Mouse (Mus musculus) retina, postnatal 7 days (tissue): ENCODE measurements around the gene B3galt5.
"Not testable (repeated sequence)": the region's sequence is repeated elsewhere in the genome, so short reads cannot be mapped to it uniquely, and the experiment has no call there.

Experiments used
- DNase-seq: peaks from one replicate; pipeline ENCODE4 v3.0.0-alpha.2; 2012; ENCODE audit warnings: low read depth, low spot score

B3galt5 gene

DNA sequence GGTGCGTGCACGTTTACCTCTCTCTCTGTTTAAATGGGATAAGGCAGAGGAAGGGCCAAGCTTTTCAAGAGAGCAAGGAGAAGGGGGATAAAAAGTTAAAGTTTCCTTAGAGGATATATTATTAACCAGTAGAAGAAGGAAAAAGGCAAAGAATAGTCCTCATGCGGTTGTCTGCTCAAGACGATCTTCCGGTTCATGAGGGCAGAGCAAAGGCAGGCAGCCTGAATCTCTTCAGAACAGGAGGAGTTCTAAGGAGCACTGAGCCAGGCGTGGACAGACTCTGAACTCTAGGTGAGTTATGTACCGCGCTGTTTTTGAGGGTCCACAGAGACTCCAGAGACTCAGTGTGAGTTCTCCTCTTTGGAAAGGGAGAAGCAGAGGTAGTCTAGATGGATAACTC, 22.8 kb downstream of the B3galt5 start:
- DNase-seq: no peak

DNA sequence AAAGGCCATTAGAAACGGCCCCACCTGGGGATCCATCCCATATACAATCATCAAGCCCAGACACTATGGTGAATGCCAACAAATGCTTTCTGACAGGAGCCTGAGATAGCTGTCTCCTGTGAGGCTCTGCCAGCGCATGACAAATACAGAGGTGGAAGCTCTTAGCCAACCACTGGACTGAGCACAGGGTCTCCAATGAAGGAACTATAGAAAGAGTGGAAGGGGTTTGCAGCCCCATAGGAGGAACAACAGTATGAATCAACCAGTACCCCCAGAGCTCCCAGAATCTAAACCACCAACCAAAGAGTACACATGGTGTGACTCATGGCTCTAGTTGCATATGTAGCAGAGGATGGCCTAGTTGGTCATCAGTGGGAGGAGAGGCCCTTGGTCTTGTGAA, 36.1 kb downstream of the B3galt5 start:
- DNase-seq: no peak

DNA sequence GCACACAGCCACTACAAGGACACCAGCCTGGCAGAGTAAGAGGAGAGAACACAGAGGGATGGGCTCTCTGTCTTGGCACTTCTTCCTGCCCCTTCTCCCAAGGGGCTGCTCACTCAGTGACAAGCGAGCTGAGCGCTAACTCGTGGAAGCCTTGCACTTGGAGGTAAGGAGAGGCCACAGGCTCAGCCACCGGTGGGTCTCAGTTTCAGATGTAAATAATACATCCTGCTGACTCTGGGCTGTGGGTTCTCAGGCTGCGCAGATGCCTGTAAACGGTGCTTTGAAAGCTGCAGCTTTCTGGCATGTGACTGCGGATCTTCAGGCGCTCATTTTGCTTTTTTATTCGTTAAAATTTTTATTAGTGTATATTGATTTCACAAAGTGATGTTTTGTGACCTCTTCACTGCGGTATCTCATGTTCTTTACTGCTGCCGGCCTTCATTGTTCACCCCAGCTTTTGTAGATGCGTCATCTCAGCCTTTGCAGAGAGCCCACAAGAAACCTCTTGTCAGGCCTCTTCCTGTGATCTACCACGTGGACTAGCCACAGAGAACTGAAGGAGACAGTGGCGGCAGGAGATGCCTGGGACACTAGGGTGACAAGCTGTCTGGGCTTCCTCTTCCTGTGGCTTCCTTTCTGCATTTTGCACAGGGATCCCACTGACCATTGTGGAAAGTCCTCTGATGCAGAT, 37.5 kb downstream of the B3galt5 start:
- DNase-seq: no peak

DNA sequence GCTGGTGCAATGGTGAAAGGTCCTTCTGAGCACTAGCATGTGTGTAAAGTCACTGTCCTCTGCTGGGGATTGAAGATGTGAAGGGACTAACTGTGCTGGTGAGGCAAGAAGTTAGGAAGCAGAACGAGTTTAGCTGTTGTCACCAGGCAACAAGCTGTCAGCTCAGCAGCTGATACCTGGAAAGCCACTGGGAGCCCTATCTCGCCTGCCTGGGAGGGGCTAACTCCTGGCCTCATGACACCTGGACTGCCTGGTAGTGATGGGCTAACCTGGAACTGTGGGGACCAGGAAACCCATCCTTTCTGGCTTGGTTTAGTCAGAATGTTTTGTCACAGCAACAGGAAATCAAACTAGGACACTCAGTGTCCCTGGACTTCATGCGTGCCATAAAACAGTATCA, 41.0 kb downstream of the B3galt5 start:
- DNase-seq: no peak

DNA sequence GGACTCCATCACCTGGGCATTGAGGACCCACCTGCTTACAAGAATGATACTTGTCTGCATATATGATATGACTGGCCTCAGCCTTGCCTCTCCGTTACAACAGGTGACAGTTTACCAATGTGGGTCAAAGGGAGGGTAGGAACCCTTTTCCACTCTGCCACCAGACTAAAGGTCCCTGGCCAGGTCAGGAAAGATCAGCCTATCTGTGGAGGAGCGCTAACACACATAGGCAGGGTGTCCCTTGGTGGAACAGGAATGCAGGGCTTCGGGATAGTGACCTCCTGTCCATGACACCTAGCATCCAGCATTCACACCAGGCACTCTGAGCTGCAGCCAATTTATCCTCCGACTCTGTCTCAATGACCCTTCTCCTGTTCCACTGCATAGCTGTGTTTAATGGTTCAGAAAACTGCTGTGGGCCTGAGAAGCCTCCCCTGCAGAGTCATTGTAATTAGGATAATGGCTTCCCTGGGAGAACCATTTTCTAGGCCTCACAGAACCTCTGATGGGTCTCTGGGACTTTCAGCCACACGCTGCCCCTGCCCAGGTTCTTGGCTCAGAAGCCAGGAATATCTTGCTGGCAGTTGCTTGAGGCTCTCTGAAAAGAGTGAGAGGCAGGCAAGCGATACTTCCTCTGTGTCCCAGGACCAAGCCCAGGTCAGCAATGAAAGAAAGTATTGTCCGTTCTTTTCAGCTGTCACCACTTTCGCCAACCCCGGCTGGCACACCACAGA, 43.1 kb downstream of the B3galt5 start:
- DNase-seq: no peak

DNA sequence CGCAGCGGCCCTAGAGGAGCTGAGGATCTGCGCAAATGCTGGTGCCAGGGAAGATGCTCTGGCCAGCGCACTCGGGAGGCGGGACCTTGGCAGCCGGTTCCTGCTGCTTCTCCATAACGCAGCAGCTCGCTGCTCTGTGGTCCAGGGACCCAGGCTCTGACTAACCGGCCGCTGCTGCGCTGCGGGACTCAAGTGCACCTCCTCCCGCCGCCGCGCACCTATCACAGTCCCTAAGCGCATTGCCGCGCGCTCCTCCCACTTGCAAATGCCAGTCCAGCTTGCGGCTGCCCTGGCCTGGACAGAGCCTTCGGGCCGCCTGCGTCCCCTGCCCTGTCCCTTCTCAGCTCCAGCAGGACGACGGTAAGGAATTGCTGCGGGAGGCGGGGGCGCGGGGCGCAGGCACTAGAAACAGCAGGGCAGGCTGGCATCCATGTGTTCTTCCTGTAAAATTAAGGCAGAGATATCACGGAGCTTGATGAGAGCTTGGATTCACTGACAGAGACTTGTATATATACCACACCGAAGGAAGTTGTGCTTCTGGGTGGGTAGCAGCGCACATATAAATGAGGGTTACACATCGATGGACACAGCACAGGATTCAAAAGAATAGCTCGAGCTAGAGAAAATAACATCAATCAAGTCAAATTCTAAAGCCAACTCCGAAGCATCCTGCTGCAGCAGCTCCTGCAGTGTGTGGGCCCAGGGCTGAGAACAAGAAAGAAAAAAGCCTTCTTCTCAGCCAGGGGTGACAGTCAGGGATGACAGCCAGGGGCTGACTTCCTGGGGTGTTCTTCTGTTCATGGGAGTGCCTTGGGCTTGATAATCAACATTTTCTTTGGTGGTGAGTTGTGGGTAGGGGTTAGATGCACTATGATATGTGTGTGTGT, 45.4 kb downstream of the B3galt5 start:
- peak; percentile 43 for DNase-seq

DNA sequence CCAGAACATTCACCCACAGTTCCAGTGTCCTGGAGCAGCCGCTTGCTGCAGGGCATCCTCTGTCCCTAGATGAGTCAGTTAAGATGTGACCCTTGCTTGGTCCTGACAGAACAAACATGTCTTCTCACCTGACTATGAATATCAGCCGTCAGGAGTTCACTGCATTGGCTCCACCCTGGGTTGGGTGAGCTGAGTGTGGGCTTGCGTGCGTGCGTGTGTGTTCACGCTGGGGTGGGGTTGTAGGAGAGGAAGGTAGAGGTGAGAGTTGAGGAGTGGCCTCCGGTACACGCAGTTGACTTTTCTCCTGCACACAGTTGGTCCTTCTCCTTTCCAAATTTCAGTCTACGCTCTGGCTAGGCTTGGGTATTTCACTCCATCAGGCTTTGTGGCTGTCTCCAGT, 47.0 kb downstream of the B3galt5 start:
- no peak for DNase-seq

DNA sequence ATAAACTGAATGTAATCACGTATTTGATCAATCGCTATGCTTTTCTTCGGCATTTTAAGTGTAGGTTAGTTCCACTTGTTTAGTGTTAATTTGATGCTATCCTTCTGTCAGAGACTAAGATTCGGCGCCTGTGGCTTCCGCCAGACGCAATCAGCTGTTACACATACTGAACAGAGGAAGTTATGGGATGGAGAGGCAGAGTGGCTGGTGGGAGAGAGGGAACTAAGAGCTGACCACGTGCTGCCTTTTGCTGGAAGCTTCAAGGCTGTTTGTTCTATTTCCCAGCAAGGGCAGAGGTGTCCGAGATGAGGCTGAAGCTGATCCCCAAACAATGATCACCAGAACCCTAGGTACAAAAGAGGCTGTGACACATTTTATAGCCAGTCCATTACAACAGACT, 56.3 kb downstream of the B3galt5 start:
- DNase-seq: no peak

DNA sequence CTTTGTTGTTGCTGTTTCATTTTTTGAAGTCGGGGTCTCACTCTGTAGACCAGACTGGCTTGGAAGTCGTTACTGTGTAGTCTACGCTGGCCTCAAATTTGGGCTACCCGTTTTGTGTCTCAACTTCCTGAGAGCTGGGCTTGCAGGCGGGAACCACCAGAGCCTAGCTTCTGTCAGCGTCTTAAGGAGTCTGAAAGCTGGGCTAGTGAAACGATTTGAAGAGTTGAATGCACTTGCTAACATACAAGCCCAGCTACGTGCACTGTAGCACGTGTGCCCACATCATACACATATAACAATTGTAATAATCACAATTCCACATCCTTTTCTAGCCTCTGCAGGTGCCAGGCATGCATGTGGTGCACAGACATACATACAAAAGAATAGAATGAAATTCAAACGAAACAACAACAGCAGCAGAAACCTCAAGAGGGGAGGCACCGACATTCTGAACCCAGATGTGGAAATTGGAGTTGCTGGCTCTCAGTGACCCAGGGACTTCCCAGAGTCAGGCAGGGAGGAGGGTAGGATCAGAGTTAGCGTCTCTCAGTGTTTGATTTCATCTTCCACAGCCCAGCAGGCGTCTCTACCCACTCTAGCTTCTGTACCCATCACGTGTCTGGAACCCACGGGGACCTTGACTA, 57.1 kb downstream of the B3galt5 start:
- DNase-seq: no peak

DNA sequence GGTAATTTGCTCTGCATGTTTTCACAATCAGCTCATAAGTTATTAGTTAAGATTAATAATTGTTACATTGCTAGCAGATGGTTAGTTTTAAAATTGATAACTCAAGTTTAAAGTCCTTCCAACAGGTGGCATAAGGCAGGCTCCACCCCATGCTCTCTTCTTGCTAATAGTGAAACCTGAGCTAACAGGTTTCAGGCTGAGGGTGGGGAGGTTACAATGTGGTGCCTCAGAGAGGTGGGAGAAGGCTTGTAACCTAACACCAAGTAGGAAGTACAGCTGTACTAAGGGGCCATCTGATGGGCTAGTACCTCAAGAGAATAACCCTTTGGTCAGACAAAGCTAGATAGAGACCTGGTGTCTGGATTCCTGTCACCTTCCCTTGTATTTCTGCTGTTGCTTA, 62.5 kb downstream of the B3galt5 start:
- DNase-seq: no peak

DNA sequence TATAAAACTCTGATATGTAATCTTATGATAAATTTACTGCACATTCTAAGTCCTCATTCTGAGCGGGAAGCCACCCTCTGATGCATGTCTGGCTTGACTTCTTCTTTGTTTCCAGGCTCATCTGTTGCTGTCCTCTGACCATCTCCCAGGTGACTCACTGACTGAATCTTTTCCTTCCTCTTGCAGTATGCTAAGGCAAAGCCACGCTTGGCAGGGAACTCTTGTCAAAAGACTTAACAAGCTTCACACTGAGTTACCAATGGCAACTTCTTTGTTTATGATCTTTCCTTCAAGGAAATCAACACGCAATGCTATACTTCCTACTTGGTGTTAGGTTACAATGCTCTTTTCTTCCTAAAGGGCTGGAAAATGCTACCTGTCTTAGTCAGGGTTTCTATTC, 63.0 kb downstream of the B3galt5 start:
- no peak for DNase-seq

DNA sequence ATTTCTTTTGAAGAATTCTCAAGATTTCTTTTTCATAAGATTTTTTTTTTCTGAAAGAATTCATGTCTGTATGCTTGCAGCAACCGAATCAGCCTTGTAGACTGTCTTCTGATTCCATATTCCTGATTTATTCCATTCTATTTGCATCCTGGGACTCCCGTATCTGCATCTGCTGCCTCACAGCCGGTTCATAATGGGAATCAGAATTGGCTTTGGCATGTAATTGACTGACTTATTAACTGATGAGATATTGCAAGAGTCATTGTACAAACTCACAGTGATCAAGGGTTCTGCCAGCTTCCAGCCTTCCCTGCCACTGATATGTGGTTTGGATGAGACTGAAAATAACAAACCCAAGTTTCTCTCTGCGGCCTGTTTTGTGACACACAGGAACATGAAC, 67.8 kb downstream of the B3galt5 start:
- no peak for DNase-seq

DNA sequence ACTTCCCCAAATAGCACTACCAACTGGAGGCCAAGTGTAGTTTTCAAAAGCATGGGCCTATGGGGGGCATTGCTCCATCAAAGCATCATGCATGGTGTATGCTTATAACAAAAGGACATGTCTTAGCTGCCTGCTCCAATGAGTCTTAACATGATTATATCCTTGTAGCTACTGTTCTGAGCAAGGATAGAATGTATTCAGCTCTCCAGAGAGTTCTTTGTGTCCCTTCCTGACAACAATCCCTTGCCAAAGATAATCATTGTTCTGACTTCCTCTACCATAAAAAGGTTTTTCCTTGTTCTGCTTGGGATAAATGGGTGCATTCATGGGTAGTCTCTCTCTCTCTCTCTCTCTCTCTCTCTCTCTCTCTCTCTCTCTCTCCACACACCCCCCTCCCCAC, 68.8 kb downstream of the B3galt5 start:
- DNase-seq: no peak

DNA sequence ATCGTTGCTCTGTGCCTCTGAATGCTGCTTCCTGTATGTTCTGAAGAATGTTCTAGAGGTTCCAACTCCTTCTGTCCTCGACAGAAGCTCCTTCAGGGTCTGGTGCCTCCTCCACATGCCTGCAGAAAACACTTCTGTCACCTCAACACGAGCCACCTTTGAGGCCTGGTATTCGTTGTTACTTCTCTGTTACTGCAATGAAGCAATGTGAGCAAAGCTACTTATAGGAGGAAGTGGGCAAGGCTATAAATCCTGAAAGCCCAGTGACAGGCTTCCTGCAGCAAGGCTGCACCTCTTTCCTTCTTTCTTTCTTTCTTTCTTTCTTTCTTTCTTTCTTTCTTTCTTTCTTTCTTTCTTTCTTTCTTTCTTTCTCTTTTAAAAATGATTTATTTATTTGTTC, 71.3 kb downstream of the B3galt5 start:
- DNase-seq: no peak

DNA sequence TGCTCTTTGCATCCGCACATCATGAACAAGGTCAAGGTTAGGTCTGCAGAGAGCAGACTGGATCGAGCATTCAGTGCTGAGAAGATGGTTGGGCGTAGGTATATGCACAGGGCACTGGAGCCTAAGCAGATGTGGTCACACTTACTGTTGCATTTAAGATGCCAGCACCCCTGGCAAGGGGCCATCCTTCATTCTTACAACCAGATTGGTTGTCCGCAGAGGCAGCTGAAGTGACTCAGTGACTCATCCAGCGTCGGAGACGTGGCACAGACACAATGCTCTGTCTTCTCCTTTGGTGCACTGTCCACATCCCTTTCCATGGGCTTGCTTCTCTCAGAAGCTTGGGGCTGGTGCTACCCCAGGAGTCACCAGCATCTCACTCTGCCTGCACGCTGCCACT, 82.2 kb downstream of the B3galt5 start:
- DNase-seq: no peak

DNA sequence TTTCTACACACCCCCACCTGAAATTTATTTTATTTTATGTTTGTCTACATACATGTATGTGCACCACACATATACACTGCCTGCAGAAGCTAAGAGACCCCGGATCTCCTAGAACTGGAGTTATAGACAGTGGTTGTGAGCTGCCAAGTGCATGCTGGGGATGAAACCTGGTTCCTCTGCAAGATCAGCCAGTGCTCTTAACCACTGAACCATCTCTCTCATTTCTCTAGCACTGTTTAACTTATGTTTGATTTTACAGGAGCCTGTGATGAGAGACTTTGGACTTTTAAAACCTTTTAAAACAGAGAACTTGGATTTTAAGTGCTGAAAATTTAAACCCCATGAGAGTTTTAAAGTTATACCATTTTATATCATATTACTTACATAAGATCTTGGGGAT, 87.1 kb downstream of the B3galt5 start:
- DNase-seq: no peak

DNA sequence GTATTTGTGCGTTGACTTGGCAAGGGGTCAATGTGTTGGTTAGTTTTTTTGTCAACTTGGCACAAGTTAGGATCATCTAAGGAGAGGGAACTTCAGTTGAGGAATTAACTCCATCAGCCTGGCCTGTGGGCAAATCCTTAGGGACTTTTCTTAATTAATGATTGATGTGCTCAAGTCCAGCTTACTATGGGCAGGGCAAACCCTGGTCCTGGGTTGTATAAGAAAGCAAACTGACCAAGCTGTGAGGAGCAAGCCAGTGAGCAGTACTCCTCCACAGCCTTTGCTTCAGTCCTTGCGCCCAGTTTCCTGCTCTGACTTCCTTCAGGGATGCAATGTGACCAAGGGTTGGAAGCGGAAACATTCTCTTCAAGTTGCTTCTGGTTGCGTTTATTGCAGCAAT, 87.6 kb downstream of the B3galt5 start:
- DNase-seq: no peak

DNA sequence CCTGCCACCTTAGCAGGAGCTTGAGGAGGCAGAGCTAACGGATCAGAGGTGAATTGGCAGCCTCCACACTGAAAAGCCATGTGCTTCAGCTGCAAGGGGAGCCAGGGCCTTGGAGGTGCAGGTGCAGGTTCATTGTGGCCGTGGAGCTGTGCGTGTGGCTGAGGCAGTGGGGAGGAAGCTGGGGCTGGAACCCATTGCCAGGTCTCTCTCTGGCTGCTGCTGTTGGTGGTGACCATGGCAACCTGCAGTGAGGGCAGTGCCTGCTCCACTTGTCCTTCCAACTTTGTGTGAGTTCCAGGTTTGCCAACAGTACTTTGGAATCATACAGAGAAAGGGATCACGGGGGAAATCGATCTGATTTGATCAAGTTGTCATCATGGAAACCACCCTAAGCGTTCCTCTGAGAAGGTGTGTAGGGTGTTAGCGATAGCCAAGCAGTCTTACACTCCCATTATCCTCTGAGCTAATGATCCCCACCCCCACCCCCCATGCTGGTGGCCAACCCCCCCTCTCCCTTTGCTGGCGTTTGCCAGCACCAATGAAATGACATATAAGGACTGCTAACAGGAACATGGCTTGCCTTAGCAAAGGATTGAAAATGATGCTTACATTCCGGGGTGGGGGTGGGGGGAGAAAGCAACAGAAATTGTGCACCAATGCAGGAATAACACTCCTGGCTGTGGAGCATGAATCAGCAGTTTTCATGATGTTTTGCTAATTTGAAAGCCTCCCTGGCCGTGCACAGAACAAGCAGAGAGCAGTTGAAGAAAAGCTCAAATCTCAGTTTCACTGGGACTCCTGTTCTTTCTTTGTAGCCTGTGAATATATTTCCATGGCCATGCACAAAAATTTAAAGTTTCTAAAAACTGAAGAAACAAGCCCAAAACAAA, 90.8 kb downstream of the B3galt5 start:
- DNase-seq: no peak

DNA sequence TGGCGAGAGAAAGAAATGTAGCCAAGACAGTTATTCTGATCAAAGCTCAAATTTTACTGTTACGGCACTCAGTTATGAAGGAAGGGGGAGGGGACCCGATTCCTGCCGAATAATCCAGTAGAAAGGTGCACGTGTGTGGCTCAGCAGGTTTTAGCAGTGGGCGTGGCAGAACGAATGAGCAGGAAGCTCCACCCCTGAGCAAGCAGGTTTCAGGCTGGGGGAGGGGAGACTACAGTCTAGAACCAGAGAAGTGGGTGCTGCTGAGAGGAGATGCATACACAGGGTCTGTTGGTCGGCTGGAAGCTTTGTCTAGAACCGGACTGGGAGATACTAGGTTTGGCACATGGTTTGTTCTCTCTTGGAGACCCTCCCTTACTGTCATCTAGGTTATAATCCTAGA, 91.7 kb downstream of the B3galt5 start:
- not testable (repeated sequence) for DNase-seq

DNA sequence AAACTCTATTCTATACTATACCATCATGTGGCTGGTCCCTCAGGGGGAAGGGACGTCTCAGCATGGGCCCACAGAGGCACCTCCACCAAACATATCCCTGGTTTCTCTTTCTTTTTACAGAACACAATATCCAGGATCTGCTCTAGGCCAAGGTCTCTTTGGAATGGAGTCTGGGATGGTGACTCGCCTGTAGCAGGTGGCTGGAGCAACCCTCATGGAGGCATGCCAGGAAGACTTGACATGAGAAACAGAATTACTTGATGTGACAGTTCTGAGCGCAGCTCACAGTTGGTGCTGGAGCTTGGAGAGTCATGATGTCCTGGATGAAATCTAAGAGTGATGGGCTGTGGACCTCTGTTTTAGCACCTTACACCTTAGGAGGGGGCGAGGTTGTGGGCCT, 104.0 kb downstream of the B3galt5 start:
- DNase-seq: no peak

DNA sequence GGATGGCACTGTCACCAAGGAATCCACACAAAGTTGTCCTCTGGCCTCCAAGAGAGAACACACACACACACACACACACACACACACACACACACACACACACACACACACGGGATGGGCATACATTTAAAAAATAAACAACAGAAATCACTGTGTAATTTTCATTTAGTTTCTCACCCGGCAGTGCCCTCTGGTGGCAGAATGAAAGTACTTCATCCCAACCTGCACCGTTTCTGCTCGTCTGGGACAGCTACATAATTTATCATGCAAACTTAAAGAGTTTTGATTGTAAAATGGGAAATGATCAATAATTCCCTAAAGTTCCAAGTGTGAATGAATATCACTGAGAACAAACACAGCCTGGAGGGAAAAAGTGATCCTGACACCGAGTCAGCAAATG, 105.7 kb downstream of the B3galt5 start:
- DNase-seq: peak; percentile 21
